Mouse (Mus musculus): ENCODE results near the gene Acsl1.

Acsl1 gene

DNA sequence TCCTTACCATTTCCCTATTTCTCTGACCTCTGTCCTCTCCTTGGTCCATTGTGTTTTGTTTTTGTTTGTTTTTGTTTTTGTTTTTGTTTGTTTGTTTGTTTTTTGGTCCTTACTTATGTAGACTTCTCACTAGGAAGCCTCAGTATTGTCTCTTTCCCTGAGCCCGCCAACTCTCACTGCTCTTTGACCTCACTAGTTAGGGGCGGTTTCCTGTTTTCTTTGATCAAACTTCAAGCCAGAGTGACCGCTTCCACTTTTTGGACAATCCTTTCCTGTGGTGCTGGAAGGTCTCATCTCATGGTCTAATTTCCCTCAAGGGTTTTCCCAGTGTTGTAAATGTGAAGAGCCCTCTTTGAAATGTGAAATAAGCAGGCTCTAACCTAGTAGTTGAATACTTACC, 33.4 kb downstream of the Acsl1 start:
- DNase-seq (ENCODE audit: low spot score in 2 of 2): no peak

DNA sequence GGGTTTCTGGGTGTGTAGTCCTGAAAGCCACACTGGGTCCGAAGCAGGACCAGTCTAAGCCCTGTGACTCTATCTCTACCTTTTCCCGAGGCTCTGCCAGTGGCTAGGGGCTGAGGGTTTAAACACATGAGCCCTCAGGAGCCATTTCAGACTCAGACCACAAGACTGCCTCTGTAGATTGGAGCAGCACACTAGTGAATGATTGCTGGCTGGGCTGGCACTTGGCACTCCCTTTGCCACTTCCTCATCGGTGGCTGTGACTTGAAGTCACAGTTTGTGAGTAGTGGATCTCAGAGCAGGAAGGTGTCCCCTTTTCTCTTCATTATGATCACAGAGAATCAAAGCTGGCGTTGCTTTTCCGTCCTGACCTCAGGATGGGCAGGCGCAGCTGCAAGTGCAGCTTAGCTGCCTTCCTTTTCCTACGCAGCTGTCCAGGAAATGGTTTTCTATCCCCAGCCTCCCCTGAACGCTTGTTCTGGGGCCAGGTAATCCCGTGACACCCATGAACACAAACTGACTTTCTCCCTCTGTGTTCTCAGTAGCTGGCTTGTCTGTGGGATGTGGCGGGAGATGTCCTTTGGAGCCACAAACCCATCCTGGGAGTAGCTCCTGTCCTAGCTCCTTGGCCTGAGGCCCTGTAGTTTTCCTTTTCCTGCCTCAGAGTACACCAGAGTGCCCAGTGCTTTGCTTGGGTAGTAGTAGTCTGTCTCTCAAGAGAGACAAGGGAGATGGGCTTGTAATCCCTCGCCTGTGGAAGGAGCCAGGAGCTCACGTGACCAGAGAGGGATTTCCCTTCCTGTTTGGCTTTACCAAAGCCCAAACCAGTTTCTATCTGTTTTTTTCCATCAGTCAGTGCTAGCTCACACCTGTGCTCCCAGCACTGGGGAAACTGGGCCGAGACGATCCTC, 37.9 kb downstream of the Acsl1 start:
- no peak for DNase-seq (ENCODE audit: low spot score in 2 of 2)

DNA sequence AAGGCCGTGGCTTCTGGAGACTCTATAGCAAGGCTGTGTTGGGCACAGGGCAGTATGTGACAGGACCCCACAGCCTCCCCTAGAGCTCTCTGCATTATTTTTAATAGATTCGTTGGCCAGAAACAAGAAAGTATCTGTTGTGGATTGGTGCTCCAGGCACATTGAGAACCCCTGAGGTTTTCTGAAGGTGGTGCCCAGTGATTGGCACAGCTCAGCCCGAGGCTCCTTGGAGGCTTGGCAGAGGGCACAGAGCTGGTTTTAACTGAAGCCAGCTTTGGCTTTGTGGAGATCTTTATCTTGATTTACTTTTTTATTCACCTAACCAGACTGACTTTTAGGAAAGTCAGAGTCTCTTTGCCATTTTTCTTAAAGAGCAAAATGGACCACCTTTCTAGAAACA, 38.6 kb downstream of the Acsl1 start:
- DNase-seq (ENCODE audit: low spot score in 2 of 2): no peak

DNA sequence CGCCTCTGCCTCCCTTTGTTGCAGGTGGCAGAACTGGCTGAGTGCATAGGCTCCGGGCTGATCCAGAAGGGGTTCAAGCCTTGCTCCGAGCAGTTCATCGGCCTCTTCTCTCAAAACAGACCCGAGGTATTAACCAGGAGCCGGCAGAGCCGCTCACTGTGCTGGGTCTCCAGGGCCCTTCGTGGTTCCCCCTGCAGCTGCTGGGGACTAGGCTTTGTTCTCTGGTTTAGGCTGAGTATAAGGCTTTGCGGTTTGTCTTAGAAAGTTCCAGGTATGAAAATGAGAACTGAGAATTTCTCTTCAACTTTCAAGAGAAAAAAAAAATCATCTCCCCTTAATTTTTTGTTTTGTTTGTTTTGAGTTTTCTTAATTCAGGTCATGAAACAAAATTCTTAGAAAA, 40.5 kb downstream of the Acsl1 start:
- DNase-seq (ENCODE audit: low spot score in 2 of 2): no peak

DNA sequence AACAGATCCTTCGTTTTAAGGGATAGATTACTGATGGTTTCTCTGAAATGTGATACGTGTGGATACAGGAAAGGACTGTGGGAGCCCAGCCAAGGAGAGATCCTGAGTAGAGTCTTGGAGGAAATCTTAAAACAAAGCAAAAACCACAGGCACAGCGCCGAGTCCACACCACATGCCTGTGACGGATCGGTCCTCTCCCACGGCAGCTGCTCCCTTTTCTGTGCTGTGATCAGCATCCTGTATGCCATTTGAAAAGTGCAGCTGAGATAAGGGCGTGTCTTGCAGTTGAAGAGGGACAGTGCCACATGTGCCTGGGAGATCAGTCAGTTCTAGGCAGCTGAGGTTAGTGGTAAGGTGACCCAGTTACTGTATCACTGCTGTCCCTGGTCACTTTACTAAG, 41.7 kb downstream of the Acsl1 start:
- no peak for DNase-seq (ENCODE audit: low spot score in 2 of 2)

DNA sequence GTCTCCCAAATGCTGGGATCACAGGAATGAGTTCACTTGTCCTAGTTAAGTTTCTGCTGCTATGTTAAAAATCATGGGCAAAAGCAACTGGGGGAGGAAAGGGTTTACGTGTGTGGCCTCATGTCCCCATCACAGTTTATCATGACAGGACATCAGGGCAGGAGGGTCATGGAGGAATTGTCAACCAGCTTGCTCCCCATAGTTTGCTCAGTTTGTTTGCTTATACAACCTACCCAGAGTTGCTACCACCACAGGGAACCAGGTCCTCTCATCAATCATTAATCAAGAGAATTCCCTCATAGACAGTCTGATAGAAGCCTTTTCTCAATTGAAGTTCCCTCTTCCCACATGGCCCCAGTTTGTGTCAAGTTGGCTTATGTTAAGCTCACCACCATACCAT, 43.2 kb downstream of the Acsl1 start:
- no peak for DNase-seq (ENCODE audit: low spot score in 2 of 2)

DNA sequence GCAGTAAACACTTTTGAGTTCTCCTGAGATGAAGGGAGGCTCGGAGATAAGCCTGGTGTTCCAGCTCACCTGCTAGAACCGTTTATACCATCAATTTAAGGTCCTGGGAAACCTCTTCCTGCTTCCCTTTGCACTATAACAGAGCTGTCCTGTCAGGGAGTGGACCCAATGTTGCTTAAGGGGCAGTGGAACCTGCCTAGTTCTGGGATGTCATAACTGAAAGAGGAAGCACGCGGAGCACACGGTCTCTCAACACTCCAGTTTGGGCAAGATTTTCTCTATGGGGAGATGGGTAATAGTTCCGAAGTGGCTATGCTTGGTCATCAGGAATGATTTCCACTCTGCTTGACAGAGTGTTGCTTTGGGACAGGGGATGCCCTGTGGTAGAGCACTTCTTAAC, 49.8 kb downstream of the Acsl1 start:
- DNase-seq (ENCODE audit: low spot score in 2 of 2): no peak

DNA sequence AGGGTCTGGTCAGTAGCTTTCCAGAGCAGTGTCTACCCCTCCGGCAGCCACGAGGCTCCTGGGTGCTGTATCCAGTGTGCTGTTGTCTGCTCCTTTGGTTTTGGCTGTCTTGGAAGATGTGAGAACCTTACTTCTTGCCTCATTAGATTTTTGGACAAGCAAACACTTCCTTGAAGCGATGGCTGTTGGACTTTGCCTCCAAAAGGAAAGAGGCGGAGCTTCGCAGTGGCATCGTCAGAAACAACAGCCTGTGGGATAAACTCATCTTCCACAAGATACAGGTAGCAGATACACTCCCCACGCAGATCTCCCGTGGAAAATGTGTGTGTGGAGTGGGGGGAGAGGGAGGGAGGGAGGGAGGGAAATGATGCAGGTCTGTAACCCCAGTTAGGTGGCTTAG, 55.3 kb downstream of the Acsl1 start:
- no peak for DNase-seq (ENCODE audit: low spot score in 2 of 2)

DNA sequence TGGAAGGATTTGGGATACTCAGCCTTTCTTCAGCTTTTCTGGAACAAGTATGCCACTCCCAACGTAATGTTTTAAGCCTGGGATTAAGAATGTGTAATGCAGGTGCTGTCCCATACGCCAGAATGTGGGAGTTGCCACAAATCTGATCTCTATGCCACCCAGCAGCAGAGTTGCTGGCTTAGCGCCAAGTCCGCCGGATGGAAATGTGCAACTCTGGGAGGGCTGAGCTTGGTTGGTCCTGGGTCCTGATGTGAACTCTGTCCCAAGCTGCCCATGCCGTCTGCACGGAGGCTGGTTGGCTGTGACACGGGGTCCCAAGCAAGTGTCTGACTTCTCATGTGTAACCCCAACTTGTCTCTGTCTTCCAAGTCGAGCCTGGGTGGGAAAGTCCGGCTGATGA, 56.0 kb downstream of the Acsl1 start:
- DNase-seq (ENCODE audit: low spot score in 2 of 2): no peak

DNA sequence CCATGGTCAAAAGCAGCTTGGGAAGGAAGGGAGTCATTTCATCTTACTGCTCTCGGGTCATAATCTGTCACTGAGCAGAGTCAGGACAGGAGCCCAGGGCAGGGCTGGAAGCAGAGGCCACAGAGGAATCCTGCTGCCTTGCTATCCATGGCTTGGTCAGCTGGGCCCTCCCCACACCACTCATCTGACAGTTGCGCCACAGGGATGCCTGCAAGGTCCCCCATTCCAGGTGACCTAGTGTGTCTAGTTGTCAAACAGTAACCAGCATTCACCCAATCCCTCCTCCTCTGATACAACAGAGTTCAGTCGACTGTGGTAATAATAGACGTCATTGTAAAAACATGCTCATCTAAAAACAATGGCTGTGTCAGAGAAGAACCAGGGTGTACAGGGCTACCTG, 58.7 kb downstream of the Acsl1 start:
- DNase-seq (ENCODE audit: low spot score in 2 of 2): no peak

DNA sequence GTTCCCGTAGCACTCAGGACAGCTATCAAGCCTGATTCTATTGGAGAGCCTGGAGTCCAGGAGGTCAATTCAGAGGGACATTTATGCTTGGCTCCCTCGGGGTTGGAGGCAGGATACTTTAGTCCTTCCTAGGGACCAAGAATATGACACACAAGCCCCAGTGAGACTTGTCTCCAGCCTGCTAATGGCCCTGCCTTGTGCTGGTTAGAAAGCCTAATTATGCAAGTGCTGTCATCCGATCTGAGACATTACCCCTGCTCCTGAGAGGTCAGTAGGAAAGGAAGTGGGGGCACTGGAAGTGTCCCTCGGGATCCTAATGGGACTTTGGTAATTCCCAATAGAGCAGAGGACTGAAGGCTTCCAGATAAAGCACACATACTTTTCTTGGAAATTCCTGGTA, 59.7 kb downstream of the Acsl1 start:
- DNase-seq (ENCODE audit: low spot score in 2 of 2): no peak

DNA sequence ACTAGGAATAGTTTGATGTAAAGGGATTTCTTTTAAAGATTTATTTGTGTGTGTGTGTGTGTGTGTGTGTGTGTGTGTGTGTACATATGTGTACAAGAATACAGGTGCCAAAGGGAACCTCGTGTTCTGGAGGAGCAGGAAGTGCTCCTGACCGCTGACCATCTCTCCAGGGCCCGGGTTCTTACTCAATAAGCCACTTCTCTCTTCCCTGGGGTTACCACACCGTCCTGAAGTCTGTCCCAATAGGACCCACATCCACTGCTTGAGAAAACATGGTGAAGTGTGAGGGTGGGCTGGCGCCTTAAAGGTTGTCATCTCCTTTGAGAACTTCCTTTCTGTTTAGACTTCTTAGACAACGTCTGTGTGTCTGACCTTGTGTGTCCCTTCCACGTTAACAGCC, 63.1 kb downstream of the Acsl1 start:
- DNase-seq (ENCODE audit: low spot score in 2 of 2): no peak

DNA sequence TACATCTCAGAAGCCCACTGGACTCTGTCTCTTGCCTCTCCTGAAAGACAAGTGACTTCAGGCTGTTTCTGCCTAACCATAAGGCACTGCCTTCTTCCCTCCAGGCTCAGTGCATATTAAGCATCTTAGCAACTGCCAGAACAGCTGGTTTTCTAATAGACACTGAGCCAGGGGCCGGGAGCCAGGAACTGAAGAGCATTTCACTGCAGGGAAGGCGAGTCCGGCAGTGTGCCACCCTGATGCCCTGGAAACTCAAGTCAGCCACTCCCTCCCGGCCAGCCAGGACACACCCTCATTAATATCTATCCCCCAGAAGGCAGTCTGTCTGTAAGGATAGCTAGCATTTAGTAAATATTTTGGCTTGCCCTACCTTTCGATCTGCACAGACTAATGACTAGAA, 68.9 kb downstream of the Acsl1 start:
- no peak for DNase-seq (ENCODE audit: low spot score in 2 of 2)

DNA sequence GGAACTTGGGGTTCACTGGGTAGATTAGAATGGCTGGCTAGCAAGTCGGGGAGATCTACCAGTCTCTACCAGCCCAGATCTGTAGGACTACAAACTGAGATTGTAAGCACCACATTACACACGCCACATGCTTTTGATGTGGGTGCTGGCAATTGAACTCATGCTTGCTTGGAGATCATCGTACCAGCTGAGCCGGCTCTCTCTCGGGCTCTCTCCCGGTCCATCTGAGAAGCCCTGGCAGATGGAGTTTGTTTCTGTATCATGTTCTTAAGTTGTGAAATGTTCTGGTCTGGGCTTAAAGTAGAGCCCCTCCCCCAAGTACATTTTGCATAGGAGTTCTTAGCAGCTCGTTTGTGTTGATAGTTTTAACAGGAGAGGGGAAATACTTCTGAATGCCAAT, 72.4 kb downstream of the Acsl1 start:
- DNase-seq (ENCODE audit: low spot score in 2 of 2): no peak

DNA sequence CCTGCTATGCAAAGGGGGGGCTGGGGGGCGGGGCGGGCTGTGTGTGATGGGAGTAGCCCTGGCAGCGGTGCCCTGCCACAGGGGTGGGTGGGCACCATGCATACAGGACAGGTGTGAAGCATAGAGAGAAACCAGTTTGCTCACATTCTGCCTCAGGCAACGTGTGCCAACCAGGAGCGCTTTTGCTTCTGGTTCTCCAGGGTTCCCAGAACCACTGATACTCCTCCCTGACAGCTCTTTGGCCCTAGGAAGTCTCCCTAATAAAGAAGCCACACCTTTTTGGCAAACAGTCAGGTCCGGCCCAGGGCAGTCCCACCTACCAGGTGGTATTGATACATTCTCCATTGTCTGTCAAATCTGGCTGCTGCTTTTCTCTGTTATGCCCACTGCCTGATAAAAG, 72.8 kb downstream of the Acsl1 start:
- no peak for DNase-seq (ENCODE audit: low spot score in 2 of 2)

DNA sequence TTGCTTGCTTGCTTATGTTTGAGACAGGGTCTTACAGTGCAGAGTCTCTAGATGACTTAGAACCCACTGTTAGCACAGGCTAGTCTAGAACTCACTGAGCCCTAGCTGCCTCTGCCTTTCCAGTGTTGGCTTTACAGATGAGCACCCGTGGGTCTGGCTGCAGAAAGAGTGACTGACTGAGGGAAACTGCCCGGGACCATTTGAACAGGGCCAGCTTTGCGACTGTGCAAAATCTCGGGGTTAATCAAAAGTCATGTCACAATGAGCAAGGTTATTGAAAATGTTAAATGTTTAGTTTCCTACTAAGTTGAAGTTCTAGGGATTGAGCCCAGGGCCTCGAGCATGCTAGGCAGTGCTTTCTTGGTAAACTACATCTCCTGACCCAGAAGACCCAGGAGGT, 75.0 kb downstream of the Acsl1 start:
- DNase-seq (ENCODE audit: low spot score in 2 of 2): no peak

DNA sequence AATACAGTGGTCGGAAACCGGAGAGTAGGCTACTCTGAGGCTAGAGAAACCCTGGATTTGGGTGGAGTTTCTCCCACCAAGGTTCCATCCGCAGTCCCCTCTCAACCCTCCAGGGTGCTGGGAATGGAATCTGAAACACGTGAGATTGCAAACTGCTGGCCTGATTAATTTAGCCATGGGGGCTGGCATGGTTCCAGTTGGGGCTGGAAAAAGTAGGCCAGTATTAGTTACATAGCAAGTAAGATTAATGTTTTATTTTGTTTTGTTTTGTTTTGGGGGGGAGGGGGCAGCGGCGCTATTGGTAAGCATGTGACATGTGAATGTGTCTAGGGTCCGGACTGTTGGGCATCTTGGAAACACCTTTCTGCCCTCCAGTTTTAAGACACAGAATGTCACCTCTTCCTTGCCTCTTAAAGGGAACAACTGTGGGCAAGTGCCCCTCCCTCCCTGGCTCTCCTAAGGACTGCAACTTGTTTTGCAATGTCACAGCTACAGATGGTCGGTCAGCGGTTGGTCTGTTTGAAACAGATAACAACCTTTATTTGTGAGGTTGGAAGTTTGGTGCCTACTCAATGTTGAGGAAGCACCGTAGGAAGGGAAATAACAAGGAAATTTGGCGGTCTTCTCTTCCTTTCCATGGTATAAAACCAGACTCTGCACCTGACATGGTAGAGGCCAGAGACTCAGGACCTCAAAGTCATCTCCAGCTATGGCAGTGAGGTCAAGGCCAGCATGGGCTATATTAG, 75.8 kb downstream of the Acsl1 start:
- DNase-seq (ENCODE audit: low spot score in 2 of 2): no peak

DNA sequence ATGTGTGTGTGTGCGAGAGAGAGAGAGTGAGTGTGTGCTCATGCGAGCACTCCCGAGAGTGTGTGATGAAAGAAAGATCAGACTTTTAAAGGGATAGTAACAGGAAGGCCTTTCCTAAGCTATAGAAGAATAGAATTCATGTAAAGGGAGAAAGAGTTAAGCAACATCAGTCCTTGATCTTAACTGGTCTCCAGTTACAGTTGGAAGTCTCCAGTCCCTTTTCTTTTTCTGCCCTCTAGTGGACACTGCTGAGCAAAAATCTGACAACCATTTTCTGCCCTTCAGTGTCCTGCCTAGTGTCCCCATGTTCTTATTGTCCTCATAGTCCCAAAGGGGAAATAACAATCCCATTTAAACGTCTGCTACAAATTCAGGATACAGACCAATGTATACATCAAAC, 76.4 kb downstream of the Acsl1 start:
- no peak for DNase-seq (ENCODE audit: low spot score in 2 of 2)

DNA sequence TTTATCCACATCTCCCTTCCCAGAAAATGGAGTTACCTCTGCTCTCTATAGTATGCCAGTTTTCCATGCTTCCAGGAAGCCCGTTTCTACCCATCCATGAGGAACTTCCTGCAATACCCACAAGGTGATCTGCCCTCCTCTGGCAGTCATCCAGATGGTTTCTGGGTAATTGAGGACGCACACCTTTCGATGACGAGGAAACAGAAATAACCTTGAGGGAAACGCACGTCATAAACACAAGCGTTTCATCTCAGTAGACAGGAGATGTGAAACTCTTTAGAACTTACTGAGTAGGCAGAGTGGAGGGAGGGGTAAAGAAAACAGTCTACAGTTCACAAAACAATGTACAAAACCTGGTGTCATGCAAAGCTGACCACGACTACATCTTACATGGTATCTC, 79.2 kb downstream of the Acsl1 start:
- no peak for DNase-seq (ENCODE audit: low spot score in 2 of 2)

DNA sequence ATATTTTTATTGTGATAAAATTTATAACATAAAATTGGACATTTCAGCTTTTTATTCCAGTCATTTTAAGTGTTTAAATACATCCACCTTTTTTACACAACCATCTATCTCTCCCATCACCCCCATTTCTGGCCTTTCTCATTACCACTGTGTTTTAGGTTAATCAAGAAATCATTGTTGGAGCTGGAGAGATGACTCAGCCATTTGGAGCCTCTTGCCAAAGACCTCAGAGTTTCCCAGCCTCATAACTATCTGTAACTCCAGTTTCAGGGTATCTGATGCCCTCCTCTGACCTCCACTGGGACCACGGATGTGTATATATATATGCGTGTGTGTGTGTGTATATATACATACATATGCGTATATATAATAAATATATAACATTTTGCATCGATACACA, 80.2 kb downstream of the Acsl1 start:
- no peak for DNase-seq (ENCODE audit: low spot score in 2 of 2)

DNA sequence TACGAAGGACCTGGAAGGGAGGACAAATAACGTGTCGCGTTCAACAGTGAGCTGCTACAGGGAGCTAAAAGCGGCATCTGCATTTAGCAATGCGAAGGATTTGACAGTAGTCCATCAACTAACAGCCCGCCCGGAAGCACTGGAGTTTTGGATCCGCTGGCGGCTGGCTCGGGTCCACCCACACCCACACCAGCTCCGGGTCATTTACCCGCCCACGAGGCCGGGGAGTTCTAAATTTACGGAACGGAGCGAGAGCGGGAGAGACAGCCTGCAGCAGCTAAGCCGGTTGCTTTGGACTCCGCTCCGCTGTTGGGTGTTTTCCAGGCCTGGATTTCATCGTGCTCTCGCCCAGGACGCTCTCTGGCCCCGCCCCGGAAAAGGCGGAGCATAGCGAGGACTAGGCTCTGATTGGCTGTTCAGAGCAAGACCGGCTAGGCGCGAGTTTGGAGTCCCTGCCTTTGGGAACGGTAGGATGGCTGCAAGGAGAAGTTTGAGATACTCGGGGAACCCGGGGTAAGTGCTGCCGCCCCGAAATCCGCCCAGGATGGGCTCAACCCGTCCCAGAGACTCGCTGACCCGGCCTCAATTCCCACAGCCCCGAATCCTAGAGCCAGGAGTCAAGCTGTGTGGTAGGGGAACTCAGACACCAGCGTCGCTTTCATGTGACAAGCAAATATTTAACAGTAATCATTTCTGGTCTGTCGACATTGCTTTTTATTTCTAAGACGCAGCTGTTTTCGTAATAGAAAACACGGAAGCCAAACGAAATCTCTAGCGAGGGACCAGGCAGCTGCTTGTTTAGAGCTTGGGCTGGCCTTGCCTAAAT, 81.0 kb downstream of the Acsl1 start, which contains the start of gene Cenpu:
Gene Cenpu, plus strand, starts transcription at position 414 of the 826 bp plus-strand sequence.
- peak; percentile 99 for DNase-seq (ENCODE audit: low spot score in 2 of 2)

DNA sequence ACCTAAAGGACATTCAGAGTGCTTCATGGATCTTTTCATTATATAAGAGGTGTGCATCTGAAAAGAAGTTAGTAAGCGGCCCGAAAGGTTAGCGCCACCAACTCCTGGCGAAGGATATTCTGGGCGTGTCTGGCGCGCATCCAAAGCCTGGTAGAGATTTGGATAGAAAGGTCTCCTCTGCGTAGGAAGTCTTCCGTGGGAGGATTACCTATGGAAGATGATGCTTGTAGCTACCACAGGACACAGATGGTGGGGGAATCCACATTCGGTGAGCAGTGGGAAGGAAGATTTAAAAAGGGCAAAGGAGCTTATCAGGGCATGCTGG, 81.6 kb downstream of the Acsl1 start:
- no peak for DNase-seq (ENCODE audit: low spot score in 2 of 2)

Measured in right cerebral cortex, postnatal 36 days (tissue).